In the genomic region with DNA sequence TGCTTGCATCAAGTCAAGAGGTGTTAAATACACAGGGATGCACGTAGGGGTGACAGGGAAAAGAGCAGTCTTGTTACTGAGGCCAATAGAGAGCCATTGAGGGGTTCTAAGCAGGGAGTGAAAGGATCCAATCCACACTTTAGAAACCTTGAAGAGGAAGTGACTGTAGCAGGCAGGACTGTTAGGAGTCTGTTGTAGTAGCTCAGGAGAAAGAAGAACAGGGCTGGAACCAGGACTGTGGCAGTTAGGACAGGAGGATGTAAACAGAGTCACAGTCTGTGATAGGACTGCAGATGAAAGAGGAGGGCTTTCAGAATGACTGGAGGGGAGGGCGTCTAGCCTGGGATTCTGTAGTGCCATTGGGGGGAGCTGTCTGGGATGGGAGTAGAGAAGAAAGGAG, we compare ENCODE assay signal across 16 mouse cellular contexts.
"Had no signal": no experiment of that assay in that cellular context is flagged by ENCODE, and none has a peak within 500 bp of the region (broad histone marks: within the 10 kb centered on the region; RNA-seq: fewer than 3 reads in every experiment).

No protein-coding gene starts in this region.

- H3K27ac ChIP-seq: limb, embryonic 12.5 days; liver, embryonic 14.5 days; macrophage; midbrain, embryonic 12.5 days; neural tube, embryonic 13.5 days; stomach, embryonic 15.5 days had no signal

- H3K9me3 ChIP-seq: limb, embryonic 12.5 days; lung, embryonic 15.5 days; midbrain, embryonic 12.5 days; neural tube, embryonic 13.5 days; stomach, embryonic 15.5 days had no signal

- H3K4me2 ChIP-seq: limb, embryonic 12.5 days; lung, embryonic 15.5 days; midbrain, embryonic 12.5 days; neural tube, embryonic 13.5 days; stomach, embryonic 15.5 days had no signal

- H3K4me3 ChIP-seq: limb, embryonic 12.5 days; lung, embryonic 15.5 days; midbrain, embryonic 12.5 days; neural tube, embryonic 13.5 days; stomach, embryonic 15.5 days had no signal

- H3K9ac ChIP-seq: limb, embryonic 12.5 days; liver, embryonic 14.5 days; lung, embryonic 15.5 days; midbrain, embryonic 12.5 days; neural tube, embryonic 13.5 days; stomach, embryonic 15.5 days had no signal

- DNase-seq: kidney, adult 18-20 months; kidney, postnatal 10 days; kidney, postnatal 4 days; liver; lung, postnatal 14 days; retina, postnatal 1 day; right cerebral cortex, postnatal 4 days; thymus, postnatal 4 days had no signal

- ATAC-seq: midbrain, embryonic 16.5 days had no signal

- H3K36me3 ChIP-seq: stomach, embryonic 15.5 days had no signal

- H3K27me3 ChIP-seq: limb, embryonic 12.5 days; lung, embryonic 15.5 days; midbrain, embryonic 12.5 days; neural tube, embryonic 13.5 days; stomach, embryonic 15.5 days had no signal
